Mouse (Mus musculus) embryonic fibroblast, embryonic 13.5 days (primary cell): ENCODE measurements around the gene Rhoc.

Source experiments
- CTCF ChIP-seq: IDR thresholded peaks from 2 replicates; pipeline ENCODE4 v1.5.1; 2011; ENCODE audit warnings: mild to moderate bottlenecking, control low read depth, low read length, moderate library complexity, borderline replicate concordance; ENCODE audit not compliant: insufficient read depth
- POLR2A ChIP-seq: IDR thresholded peaks from 2 replicates; pipeline ENCODE4 v1.6.1; 2011; ENCODE audit warnings: low read depth, mild to moderate bottlenecking, control low read depth, low read length, moderate library complexity

GRCm38 (mm10) chr3:104767141-104767540, 21.0 kb upstream of the Rhoc start:
- TF ChIP-seq POLR2A = no peak
- no peak for TF ChIP-seq CTCF
